Mouse (Mus musculus): Measurements from ENCODE around the gene Nos1ap. TPM values are rescaled to one million over a fixed set of nuclear protein-coding genes. Genes with fewer than 3 reads are reported as not detected.

Nos1ap gene
- total RNA-seq, 2 experiments from 2014 or later: 79.2 to 91.1 TPM

DNA sequence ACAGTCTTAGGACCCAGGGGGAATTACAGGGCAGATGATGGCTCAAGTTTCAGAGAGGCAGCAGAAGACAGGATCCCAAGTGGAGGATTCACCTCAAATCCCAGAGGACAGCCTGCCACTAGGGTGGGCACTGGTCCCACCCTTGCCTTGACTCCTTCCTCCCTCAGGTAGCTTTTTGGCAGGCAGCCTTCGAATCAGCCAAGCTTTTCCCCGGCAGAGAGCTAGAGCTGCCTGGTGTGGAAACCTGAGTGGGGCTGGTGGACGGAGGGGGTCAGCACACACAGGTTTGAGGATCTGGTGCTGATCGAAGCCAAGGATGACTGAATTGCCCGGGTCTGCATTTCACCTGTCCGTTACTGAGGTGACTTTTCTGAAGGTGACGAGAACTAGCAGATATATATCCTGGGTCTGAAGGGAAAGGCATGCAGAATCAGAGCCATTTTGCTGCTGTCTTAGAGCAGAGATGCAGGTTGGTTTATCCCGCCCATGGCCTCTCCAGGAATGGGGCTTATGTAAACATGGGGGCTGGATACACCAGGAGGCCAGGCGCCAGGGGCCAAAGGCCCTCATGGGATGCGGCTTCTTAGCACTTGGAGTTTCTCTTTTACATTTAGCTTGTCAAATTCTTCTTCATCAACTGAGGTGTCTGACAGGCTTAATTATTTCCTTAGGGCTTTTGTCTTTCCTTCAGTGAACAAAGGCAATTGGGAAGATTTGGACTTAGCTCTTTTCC, 229.3 kb downstream of the Nos1ap start:
- DNase-seq (ENCODE audit: extremely low spot score in 1 of 2, low spot score in 2 of 2): no peak
- intact Hi-C loops (cut with DNase I): no loop called here

DNA sequence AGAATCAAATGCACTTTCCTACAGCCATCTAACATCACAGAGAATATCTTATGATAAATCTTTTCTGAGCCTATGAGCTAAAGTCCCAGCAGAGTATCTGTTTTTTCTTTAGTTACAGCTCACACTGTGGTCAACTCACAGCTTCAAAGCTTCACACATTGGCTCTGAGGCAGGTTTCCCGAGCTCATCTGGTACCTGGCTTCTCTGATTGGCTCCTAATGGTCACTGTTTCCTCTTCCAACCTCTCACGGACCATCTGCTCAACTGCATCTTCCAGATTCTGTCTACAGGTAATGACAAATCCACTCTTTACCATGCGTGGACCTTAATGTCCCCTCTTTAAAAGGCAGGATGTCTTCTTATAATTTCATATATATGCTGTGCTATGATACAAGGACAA, 236.3 kb downstream of the Nos1ap start:
- intact Hi-C loops (cut with DNase I): no loop called here
- DNase-seq (ENCODE audit: extremely low spot score in 1 of 2, low spot score in 2 of 2): no peak

DNA sequence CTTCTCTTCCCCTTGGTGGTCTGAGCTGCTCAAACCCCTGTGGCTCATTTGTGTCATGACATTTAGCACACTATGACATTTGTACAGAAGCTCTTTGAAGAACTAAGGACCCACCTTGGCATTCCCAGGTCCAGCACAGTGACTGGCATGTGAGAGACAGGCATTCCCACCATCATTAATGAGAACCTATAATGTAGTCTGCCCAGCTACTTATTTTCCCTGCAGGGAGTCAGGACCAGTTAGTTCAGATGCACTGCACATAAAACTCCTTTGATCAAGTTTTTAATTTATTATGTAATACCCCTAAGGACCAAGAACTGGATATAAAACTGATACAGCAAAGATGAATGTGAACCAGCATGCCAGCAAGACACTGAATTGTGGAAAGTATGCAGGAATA, 238.6 kb downstream of the Nos1ap start:
- intact Hi-C loops (cut with DNase I): no loop called here

DNA sequence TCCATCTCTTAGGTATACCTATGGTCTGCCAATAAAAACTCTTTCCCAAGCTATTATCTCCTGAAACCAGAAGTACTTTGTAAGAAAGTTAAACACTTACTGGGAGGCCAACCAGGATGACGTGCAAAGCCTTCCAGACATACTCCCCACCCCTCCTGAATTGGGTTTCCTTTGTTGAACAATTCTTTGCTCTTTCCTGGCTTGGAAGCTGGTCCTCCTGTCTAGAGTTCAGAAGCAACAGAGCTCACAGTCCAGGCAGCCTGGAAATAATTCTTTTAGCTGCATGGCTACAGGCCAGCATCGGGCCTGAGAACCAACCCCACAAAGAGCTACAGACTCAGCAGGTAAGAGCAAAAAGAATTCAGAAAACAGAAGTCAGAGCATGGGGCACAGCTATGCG, 243.4 kb downstream of the Nos1ap start:
- no peak for DNase-seq (ENCODE audit: extremely low spot score in 1 of 2, low spot score in 2 of 2)
- intact Hi-C loops (cut with DNase I): no loop called here

More for the DNA sequence above, 238.6 kb downstream of the Nos1ap start:
- no peak for DNase-seq (ENCODE audit: extremely low spot score in 1 of 2, low spot score in 2 of 2)

DNA sequence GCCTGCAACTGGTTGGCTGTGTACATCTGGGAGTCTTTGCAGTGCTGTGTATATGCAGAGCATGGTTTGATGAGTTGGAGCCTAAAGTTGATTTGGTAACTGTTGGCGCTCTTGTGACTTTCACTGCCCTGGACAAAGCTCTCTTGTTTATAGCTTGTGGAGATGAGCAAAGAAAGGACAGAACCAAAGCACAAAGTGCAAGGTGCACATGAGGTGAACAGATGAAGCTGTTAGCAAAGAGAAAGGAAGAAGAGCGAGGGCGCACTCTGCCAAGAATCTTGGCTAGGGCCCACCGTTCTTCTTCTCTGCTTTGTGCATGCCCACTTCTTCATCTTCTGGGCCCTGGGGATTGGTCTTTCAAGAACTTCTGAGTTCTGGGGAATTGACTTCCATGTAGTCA, 245.8 kb downstream of the Nos1ap start:
- intact Hi-C loops (cut with DNase I): no loop called here
- DNase-seq (ENCODE audit: extremely low spot score in 1 of 2, low spot score in 2 of 2): no peak

DNA sequence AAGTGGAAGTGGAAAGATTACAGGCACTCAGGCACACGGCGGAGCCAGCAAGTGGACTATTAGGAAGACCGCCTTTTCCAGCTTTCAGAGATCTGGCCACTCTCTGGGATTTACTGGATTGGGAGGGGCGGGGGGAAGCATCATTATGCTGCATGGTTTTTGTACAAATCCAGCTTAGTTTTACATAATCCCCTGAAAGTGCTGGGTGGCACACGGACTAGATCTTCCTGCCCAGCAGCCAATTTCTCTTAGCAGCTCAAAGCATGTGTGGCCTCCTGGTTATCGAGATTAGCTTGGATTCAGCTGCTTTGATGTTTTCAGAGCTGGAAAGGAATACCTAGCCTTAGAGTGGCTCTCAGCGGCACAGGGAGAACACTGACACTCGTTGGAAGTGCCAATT, 246.6 kb downstream of the Nos1ap start:
- intact Hi-C loops (cut with DNase I): no loop called here
- no peak for DNase-seq (ENCODE audit: extremely low spot score in 1 of 2, low spot score in 2 of 2)

DNA sequence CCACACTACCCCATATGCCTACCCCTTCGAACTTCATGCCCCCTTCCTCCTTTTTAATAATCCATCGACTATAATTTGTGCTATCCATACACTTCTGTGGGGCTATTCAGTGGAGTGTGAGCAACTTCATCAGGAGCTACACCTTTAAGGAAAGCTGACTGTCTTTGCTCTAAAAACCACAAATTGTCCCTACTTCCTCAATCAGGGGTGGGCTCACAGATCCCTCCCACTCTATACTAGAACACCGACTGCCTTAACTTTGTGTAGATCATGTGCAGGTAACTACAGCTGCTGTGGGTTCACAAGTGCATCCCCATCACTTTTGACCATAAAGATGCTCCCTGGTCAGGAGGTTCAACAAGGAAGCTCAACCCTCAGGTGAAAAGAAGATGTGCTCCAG, 249.7 kb downstream of the Nos1ap start:
- DNase-seq (ENCODE audit: extremely low spot score in 1 of 2, low spot score in 2 of 2): no peak
- intact Hi-C loops (cut with DNase I): no loop called here

DNA sequence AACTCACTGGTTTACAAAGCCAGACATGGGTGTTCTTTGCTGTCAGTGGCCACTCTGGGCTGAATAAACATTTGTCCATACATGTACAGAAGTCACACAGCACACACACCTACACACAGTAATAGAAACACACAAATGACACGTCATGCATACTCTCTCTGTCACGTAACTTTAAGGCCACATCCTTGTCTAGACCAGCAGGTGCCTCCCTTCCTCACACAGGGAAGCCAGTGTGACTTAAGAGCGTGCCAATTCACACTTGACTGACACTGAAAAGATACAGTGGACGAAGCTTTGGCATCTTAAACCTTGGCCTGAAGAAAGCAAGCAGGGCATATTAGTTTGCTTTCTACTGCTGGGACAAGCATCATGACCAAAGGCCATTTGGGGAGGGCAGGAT, 256.9 kb downstream of the Nos1ap start:
- intact Hi-C loops (cut with DNase I): no loop called here
- DNase-seq (ENCODE audit: extremely low spot score in 1 of 2, low spot score in 2 of 2): no peak

DNA sequence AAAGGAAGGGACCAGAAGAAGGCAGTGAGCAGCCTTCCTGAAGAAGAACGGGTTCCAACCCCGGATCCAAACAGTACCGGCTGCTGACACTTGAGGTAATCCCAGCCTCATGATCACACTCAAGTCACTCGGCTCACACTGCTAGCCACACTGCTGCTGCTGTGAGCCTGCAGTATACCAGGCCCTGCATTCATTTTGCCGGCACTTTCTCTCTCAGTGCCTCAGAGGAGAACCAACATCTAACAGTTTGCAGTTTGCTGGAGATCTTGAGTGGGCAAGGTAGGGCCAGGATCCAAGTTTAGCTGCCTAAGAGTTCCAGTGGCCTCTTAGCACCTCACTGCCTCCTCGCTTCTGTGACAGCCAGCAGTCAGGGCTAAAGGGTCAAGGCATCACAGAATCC, 257.7 kb downstream of the Nos1ap start:
- intact Hi-C loops (cut with DNase I): no loop called here
- DNase-seq (ENCODE audit: extremely low spot score in 1 of 2, low spot score in 2 of 2): no peak

DNA sequence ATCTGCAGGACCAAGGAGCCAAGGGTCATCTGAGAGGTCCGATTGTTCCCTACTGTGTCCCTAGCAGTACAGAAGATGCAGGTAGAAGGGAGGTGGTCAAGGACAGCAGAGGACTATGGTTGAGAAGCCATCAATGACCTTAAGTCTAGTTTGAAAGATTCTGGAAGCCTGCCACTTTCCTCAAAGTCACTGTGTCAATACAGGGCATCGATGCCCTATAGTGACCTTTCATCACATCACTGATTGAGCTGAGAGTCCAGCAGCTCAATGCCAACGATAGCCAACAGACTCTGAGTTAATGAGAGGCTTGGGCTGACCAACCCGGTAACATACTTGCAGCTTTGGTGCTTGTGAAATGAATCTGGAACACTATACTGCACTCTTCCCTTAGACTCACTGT, 264.4 kb downstream of the Nos1ap start:
- intact Hi-C loops (cut with DNase I): no loop called here
- no peak for DNase-seq (ENCODE audit: extremely low spot score in 1 of 2, low spot score in 2 of 2)

DNA sequence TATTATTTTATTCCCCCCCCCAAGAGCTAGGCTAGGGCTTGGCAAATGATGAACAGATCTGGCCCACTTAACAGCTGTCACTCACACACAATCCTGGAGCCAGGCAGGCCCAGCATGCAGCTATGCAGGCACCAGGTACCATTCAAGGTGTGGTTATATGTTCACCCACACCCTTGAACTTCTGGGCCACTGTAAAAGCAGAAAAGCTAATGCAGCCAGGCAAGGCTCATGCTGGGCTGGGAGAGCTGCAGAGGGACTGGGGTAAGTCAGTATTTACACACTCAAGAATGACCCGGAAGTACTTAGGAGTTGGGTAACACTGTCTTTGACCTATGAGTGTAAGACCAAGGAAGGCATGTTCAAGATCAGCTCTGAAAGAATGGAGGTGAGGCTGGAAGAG, 265.3 kb downstream of the Nos1ap start:
- DNase-seq (ENCODE audit: extremely low spot score in 1 of 2, low spot score in 2 of 2): no peak
- intact Hi-C loops (cut with DNase I): no loop called here

DNA sequence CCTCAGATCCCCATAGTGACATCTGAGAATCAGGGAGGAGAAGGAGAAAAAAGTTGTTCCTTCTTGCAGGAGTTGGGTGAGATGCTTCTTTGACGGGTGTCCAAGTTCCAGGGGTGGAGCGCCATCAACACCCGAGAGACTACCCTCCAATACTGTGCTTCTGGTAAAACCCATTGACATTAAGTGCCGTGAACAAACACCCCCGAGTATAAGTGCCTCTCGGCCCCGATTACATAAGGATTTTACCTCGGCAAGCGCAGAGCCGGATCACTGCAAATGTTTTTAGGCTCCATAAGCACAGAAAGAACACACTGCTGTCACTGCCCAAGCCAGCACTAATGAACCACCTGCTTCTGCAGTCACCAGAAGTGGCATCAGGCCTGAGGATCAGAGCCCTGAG, 266.7 kb downstream of the Nos1ap start:
- no peak for DNase-seq (ENCODE audit: extremely low spot score in 1 of 2, low spot score in 2 of 2)
- intact Hi-C loops (cut with DNase I): no loop called here

DNA sequence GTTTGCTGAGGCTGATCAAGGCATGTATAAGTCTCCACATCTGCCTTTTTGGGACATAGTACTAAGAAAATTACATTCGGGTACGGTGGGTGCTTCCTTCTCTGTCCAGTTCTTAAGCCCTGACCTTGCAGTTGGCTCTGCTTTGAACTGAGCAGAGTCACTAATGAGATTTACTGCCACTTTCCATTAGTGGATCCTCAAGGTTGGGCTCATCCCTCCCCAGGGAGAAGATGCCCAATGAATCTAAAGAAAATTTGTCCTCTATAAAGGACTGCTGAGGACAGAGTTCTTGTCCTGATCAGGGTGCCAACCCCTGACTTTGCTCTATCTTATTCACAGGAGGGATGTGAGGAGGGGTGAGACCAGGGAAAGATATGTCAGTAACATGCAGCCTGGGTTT, 267.6 kb downstream of the Nos1ap start:
- intact Hi-C loops (cut with DNase I): no loop called here
- no peak for DNase-seq (ENCODE audit: extremely low spot score in 1 of 2, low spot score in 2 of 2)

DNA sequence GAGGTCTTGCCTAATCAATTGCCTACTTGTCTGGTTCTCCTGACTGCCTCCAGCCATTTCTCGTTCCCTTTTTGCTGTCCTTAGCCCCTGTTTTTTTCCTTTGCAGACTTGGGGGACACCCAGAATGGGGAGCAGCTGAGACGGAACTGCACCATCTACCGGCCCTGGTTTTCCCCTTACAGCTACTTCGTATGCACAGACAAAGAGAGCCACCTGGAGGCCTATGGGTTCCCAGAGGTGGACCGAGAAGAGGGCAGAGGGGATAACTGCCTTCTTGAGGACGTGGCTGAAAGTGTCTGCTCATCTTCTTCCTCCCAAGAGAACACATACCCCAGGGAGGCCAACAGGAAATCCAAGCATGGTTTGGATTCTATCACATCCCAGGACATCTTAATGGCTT, 278.2 kb downstream of the Nos1ap start:
- intact Hi-C loops (cut with DNase I): no loop called here
- DNase-seq (ENCODE audit: extremely low spot score in 1 of 2, low spot score in 2 of 2): no peak

DNA sequence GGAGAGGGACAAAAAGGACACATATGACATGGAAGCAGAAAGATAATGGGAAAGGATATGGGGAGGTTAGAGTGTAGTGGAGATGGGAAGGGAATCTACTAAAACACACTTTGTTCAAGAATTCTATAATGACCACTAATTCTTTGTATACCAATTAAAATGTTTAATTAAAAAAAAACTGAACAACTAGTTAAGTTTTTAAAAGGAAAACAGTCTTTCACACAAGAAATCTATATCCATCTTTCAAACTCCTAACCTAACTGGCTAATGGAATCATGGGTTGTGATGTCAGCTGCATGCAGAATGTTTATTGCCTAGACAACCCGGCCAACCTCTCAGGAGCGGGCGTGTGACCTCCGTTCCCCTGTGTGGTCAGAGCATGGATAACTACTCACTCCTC, 281.2 kb downstream of the Nos1ap start, which contains the start of gene Spata46:
Gene Spata46 (plus strand): TSS at position 301 of the 400 bp plus-strand sequence.
- no peak for DNase-seq (ENCODE audit: extremely low spot score in 1 of 2, low spot score in 2 of 2)
- intact Hi-C loops (cut with DNase I): no loop called here

DNA sequence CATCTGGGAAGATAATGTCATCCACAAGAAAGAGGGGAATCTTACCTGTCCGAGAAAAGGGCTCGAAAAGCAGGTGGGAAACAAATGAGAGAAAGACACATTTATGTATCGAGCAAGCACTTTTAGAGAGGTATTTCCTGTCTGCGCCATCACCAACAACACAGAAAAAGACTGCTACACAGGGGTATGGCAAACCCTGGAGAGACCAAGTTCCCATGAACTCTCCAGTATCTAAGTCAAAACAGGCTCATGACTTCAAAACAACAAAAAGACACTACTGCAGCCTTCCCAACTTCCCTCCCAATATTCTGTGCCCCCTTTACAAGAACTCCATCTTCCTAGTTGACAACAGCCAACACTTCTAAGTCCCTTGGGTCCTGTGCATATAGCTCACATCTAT, 283.4 kb downstream of the Nos1ap start, which contains the start of gene Gm7694:
Gene Gm7694 (minus strand): TSS at position 101 of the 400 bp plus-strand sequence.
- no peak for DNase-seq (ENCODE audit: extremely low spot score in 1 of 2, low spot score in 2 of 2)
- intact Hi-C loops (cut with DNase I): no loop called here

DNA sequence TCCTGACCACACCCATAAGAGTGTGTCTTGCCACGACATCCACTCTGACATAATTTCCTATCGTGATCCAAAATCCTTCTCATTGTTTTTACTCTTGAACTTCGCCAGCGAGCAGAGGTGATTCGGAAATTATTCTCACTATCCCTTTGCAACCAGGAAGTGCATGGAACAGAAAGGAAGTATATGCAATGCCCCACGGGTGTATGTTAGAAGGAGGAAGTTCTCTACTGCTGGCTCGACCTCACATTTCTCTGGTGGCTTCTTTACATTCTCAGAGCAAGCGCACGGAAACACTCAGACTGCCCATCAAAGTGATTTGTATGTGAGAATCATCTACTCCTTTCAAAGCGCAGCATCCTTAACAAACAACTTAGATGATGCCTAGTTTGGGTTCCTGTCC, 284.7 kb downstream of the Nos1ap start:
- intact Hi-C loops (cut with DNase I): no loop called here
- no peak for DNase-seq (ENCODE audit: extremely low spot score in 1 of 2, low spot score in 2 of 2)

DNA sequence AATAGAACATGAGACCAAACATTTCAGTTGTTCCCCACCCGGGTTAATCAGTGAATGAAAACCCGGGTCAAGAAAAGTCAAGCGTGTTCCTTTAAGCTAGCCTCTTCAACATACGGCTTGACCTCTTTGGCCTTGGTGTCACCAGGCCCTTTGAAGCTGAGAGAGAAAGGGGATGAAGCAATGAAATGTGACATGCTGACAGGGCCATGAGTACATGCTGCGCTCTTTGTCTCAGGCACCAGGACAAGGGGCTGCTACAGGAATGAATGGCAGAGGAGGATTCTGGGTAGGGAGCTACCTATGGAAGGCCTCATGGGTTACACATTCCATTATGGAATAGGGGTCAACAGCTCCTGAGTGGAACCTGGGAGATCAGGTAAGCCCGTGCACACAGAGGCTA, 286.6 kb downstream of the Nos1ap start:
- no peak for DNase-seq (ENCODE audit: extremely low spot score in 1 of 2, low spot score in 2 of 2)
- intact Hi-C loops (cut with DNase I): no loop called here

DNA sequence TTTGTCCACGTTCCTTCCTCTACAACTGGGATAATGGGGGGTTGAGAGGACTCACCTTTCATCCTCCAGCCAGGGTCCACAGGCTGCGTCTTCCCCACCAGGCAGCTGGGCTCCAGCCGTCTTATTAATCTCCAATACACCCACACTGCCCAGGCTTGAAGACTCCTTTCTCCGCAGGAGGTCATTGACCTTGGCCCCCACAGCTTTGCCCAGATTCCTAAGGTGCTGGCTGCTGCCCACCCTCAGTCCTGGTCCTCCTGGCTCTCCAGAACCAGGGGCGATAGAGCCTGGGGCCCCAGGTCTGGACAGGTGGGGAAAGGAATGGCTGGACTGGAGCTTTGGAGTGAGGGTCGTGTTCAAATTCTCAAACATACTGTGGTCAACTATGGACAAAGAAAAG, 287.2 kb downstream of the Nos1ap start:
- intact Hi-C loops (cut with DNase I): no loop called here

DNA sequence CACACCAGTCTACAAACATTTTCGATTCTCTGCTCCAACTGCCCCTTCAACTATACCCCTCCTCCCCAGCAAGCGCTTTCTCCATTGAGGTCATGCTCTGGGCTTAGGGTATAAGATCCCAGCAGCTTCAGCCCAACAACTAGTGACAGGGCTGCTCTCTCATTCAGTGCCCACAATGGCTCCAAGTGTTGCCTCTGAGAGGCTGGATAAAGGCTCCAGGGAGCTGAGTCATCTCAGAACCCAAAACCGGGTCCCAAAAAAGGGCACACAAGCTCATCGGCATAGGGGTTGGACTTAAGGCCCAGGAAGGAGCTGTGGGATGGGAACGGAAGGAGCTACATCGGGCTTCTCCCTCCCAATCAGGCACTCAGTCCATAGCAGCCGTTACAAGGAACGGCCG, 288.0 kb downstream of the Nos1ap start:
- intact Hi-C loops (cut with DNase I): no loop called here
- DNase-seq (ENCODE audit: extremely low spot score in 1 of 2, low spot score in 2 of 2): no peak

More for the DNA sequence above, 287.2 kb downstream of the Nos1ap start:
- no peak for DNase-seq (ENCODE audit: extremely low spot score in 1 of 2, low spot score in 2 of 2)

DNA sequence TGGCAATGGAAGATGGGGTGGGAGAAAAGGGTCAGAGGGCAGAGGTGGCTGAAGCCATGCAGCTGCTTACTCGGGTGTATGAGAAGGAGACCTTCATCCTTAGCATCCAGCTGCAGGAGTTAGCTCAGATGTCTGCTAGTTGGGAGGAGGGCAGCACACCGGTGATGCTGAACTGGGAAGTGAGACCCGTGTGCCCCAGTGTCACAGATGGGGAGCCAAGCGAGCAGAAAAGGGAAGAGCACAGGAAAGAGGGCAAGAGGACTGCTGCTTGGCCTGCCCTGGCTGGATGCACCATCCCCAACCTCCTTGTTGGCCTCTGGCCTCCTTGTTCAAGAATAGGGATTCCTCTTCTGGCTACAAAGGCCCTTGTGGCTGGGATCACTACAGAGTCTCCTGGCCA, 290.2 kb downstream of the Nos1ap start:
- intact Hi-C loops (cut with DNase I): loop anchor here (10.0 kb wide), 1 partner anchor 195 kb away; no protein-coding TSS in a partner anchor
- DNase-seq (ENCODE audit: extremely low spot score in 1 of 2, low spot score in 2 of 2): no peak

Data from left cerebral cortex, postnatal 10 days (tissue).